Mouse (Mus musculus) kidney, adult 2 months (tissue): ENCODE measurements around the gene Ripor2. TPM values are rescaled to one million over a fixed set of nuclear protein-coding genes. Genes with fewer than 3 reads are reported as not detected.

ENCODE experiments used
- DNase-seq: peaks from one replicate; pipeline ENCODE4 v3.0.0; 2021
- H3K27ac ChIP-seq: fragments of 200-500 bp; 2 replicates; pipeline ENCODE4 v1.5.1; 2012; ENCODE audit warnings: low read depth, low read length, control low read depth, inconsistent platforms; ENCODE audit not compliant: insufficient read depth
- H3K27me3 ChIP-seq: fragments of 200-500 bp; replicated peaks from 2 replicates; pipeline ENCODE4 v1.6.1; 2012; ENCODE audit warnings: mild to moderate bottlenecking, moderate library complexity, low read length, inconsistent platforms; ENCODE audit not compliant: control insufficient read depth, insufficient read depth
- H3K36me3 ChIP-seq: fragments of 200-500 bp; 2 replicates; pipeline ENCODE4 v1.6.1; 2012; ENCODE audit warnings: mild to moderate bottlenecking, moderate library complexity, low read length, inconsistent platforms; ENCODE audit not compliant: control insufficient read depth, insufficient read depth
- H3K4me1 ChIP-seq: fragments of 200-500 bp; 2 replicates; pipeline ENCODE4 v1.6.1; 2011; ENCODE audit warnings: low read length; ENCODE audit not compliant: control insufficient read depth, insufficient read depth
- H3K4me3 ChIP-seq: fragments of 200-500 bp; 2 replicates; pipeline ENCODE4 v1.5.1; 2011; ENCODE audit warnings: mild to moderate bottlenecking, low read depth, low read length, control low read depth; ENCODE audit not compliant: insufficient read depth
- CTCF ChIP-seq: fragments of 200-500 bp; conservative IDR thresholded peaks from 2 replicates; pipeline ENCODE4 v1.5.1; 2011; ENCODE audit warnings: low read depth, mild to moderate bottlenecking, control low read depth, low read length, moderate library complexity, mixed read lengths; ENCODE audit not compliant: insufficient read depth, insufficient read length
- POLR2A ChIP-seq: fragments of 200-500 bp; IDR thresholded peaks from one replicate; pipeline ENCODE4 v1.6.1; 2011; ENCODE audit warnings: low read depth, low read length, control low read depth
- WGBS: fragments of 180-500 bp; shearing (Covaris S2); methylation state at CpG from one replicate; pipeline ENCODE4 v1.1.7; 2018; 5-methylcytosine and 5-hydroxymethylcytosine counted together
- polyA plus RNA-seq: library from polyadenylated mRNA; depleted of rRNA; stranded (reverse); fragments of >200 nt; gene quantifications from 2 replicates; pipeline ENCODE4 v1.2.3, GENCODE M21; 2012

Gene Ripor2
- polyA plus RNA-seq, 1 experiment: 3.7 TPM

DNA sequence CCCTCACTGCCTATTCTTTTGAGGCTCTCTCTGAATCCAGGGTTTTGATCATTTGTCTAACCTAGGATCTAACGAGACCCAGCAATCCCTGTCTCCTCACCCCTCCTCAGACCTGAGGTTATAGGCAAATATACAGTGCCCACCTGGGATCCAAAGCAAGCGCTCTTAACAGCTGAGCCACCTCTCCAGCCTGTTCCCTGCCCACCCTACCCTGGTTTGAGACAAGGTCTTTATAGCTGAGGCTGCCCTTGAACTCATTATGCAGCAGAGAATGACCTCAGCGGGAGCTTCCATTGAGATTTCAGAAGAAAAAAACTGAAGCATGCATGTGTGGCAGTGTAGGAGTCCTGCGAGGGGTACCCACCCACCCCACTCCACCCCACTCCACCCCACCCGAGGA is 152.5 kb downstream of the Ripor2 start:
- TF ChIP-seq CTCF: no peak
- no peak for TF ChIP-seq POLR2A
- 90% methylated on average over 5 of the region's 5 CpGs for WGBS
- DNase-seq: no peak
- Histone ChIP-seq H3K27ac (no peak overlapping the region), H3K4me1 (no peaks in the 10 kb centered on the region), H3K4me3 (no peak overlapping the region), H3K36me3 (no peaks in the 10 kb centered on the region), H3K27me3 (no peaks in the 10 kb centered on the region)

DNA sequence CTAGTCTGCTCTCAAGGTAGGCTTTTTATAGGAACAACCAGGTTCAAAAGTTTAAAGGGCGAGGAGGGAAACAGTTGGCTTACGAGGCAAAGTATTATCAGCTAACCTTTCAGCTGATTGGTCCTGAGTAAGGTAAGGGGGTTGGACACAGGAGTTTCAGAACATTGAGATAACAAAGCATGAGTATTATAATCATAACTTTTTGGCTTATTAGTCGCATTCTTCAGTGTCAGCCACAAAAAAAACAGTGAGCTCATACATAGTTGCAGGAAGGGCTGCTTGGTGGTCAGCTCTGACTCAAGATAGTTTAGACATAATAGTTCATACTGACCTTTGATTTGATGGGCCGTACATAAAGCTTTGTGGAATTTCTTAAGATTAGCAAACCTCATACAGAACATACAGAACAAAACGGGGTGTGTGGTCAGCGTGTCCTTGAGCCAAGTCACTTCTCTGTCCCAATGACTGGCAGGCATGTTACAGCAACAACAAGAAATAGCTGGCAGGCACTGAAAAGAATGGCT is 153.7 kb downstream of the Ripor2 start:
- H3K4me1 ChIP-seq: no peaks in the 10 kb centered on the region
- no peak overlapping the region for H3K4me3 ChIP-seq
- 60% methylated on average over 6 of the region's 6 CpGs for WGBS
- TF ChIP-seq POLR2A (no peak), CTCF (no peak)
- DNase-seq: no peak
- no peaks in the 10 kb centered on the region for H3K36me3 ChIP-seq
- H3K27me3 ChIP-seq: no peaks in the 10 kb centered on the region
- no peak overlapping the region for H3K27ac ChIP-seq

- H3K36me3 ChIP-seq: no peaks in the 10 kb centered on the region
- DNase-seq: no peak
- H3K4me1 ChIP-seq: no peaks in the 10 kb centered on the region
- WGBS: 92% methylated on average over 10 of the region's 10 CpGs
- H3K27me3 ChIP-seq: no peaks in the 10 kb centered on the region
- TF ChIP-seq POLR2A (no peak), CTCF (no peak)
- no peak within 1 kb of the TSS for H3K27ac ChIP-seq
- no peak within 1 kb of the TSS for H3K4me3 ChIP-seq
These were observed 159.0 kb downstream of the Ripor2 start, which contains the start of gene Armh2 for GRCm38 (mm10) chr13:24741028-24741427. Gene Armh2 (plus strand): TSS chr13:24741232.

DNA sequence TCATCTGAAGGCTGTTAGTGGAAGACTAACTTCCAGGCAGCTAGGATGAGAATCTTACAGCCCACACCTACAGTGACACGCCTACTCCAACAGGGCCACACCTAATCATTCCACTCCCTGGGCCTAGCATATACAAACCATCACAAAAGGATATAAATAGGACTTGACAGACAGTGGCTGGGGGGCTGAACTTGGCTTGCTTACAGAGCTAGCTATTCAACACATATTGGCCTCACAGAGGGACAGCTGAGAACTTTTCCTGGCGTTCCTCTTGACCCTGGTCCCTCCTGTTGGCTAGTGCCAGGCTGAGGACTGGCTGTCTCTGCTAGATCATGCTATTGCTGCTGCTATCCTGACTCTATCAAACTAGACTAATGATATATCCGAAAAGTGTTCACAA is 165.8 kb downstream of the Ripor2 start:
- Histone ChIP-seq H3K4me1 (no peaks in the 10 kb centered on the region), H3K27ac (no peak overlapping the region), H3K27me3 (no peaks in the 10 kb centered on the region), H3K36me3 (no peaks in the 10 kb centered on the region), H3K4me3 (no peak overlapping the region)
- DNase-seq: no peak
- no peak for TF ChIP-seq POLR2A
- TF ChIP-seq CTCF: no peak
- 88% methylated on average over 3 of the region's 3 CpGs for WGBS

DNA sequence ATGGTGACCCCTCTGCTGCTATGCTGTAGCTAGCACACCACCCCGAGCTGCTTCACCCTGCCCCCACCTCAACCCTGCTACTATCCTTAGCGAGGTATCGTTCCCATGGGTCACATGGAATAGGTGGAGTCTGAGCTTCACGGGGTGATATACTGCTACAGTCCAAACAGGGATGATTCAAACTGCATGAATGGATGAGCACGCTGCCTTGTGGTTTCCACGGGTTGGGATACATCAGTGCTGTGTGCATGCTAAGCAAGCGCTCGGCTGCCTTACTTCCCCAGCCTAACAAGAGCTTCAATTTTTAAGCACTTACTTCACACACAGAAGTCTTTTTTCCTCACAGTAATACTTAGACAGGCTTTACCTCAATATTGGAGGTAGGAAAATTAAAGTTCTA is 168.8 kb downstream of the Ripor2 start:
- H3K27me3 ChIP-seq: no peaks in the 10 kb centered on the region
- H3K27ac ChIP-seq: no peak overlapping the region
- no peaks in the 10 kb centered on the region for H3K36me3 ChIP-seq
- 93% methylated on average over 8 of the region's 8 CpGs for WGBS
- TF ChIP-seq CTCF (no peak), POLR2A (no peak)
- no peak overlapping the region for H3K4me3 ChIP-seq
- no peak for DNase-seq
- no peaks in the 10 kb centered on the region for H3K4me1 ChIP-seq

DNA sequence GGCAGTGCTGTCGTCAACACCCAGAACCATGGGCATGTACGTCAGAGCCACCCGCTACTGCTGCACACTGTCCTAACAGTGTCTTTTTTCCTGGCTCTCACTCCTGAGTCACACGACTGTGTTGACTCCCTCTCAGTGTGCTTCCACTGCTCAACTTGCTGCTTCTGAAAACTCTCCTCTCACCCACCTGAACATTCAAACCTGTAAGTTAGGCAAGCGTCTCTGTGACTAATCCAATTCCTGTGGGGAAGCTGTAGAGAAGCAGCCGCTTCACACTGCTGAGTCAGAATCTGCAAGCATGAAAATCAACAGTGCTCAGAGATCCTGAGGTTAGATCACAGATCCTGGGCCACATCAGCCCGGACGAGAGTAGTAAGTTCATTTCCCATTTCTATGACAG is 169.4 kb downstream of the Ripor2 start:
- WGBS: 92% methylated on average over 8 of the region's 8 CpGs
- no peaks in the 10 kb centered on the region for H3K36me3 ChIP-seq

DNA sequence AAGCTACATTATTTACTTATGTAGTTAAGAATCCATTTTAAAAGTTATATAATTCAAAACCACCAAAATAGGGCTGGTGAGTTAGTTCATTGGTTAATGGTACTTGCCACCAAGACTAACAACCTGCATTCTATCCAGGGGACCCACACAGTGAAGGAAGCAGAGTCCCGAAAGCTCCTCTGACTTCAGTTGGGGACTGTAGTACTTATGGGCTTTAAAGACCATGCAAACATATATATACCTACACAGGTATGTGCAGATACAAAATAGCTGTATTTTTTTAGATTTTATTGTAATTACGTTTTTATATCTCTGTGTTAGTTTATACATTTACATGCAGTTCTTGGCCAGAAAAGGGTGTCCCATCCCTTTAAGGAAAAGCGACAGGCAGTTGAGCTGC is 174.8 kb downstream of the Ripor2 start:
- no peaks in the 10 kb centered on the region for H3K27me3 ChIP-seq
- peaks cover 2% of the 10 kb centered on the region; the same call in 1 of the 2 replicates for H3K4me1 ChIP-seq
- 97% methylated on average over 3 of the region's 3 CpGs for WGBS
- no peaks in the 10 kb centered on the region for H3K36me3 ChIP-seq
- H3K4me3 ChIP-seq: no peak overlapping the region
- TF ChIP-seq POLR2A (no peak), CTCF (no peak)
- no peak overlapping the region for H3K27ac ChIP-seq
- DNase-seq: no peak

More for the DNA sequence above, 169.4 kb downstream of the Ripor2 start:
- Histone ChIP-seq H3K27ac (no peak overlapping the region), H3K27me3 (no peaks in the 10 kb centered on the region), H3K4me3 (no peak overlapping the region), H3K4me1 (no peaks in the 10 kb centered on the region)
- TF ChIP-seq CTCF: no peak
- DNase-seq: no peak

DNA sequence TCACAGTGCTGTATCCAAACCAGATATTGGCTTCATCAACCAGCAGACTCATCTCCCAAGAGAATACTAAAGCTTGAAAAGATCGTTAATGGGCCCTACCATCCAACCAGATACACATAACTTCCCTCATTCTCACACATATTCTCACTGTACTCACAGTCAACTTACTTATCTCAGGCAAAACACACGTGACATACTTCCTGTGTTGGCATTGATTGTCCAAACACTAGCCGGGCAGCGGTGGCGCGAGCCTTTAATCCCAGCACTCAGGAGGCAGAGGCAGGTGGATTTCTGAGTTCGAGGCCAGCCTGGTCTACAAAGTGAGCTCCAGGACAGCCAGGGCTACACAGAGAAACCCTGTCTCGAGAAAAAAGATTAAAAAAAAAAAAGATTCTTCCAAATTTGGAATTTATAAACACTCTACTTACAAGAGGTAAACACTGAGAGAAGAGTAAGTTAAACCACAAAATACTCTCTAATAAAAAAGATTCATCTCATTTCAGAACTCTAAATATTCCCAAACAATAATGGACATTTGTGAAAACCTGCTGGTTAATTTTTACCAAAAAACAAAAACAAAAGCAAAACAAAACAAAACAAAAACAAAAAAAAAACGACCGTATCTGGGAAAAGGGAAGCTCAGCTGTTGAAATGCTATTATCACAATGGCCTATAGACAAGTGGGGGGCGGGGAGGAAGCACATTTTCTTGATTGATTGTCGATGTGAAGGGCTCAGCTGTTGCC is 176.0 kb downstream of the Ripor2 start:
- peaks cover 2% of the 10 kb centered on the region; the same call in 1 of the 2 replicates for H3K4me1 ChIP-seq
- no peak overlapping the region for H3K4me3 ChIP-seq
- TF ChIP-seq CTCF (no peak), POLR2A (no peak)
- H3K36me3 ChIP-seq: no peaks in the 10 kb centered on the region
- 87% methylated on average over 12 of the region's 12 CpGs for WGBS
- H3K27ac ChIP-seq: no peak overlapping the region
- no peaks in the 10 kb centered on the region for H3K27me3 ChIP-seq
- DNase-seq: no peak
